Mouse (Mus musculus): ENCODE measurements at regions not wholly inside any gene's neighbourhood (a gene's known extent, or its start where the extent isn't known, plus 50 kb on each side); places are given as distances from the start of the nearest gene placed in this dataset.
"Not testable (repeated sequence)": the region's sequence is repeated elsewhere in the genome, so short reads cannot be mapped to it uniquely, and the experiment has no call there.

GRCm38 (mm10) chr4:53261556-53262140, 102.0 kb upstream of the Abca1 start:
- H3K79me2 ChIP-seq (ENCODE audit: inconsistent target), result no peaks in the 10 kb centered on the region
- 79% methylated on average over 6 of the region's 6 CpGs for WGBS (ENCODE audit: missing documents)
- H3K4me3 ChIP-seq (ENCODE audit: inconsistent target), result no peak overlapping the region
- H3K27ac ChIP-seq, result no peak overlapping the region
- H3K36me3 ChIP-seq (ENCODE audit: inconsistent target), result no peaks in the 10 kb centered on the region

GRCm38 (mm10) chr4:53258975-53259374, 99.3 kb upstream of the Abca1 start:
- WGBS (ENCODE audit: missing documents), result 95% methylated on average over 6 of the region's 6 CpGs
- no peaks in the 10 kb centered on the region for H3K36me3 ChIP-seq (ENCODE audit: inconsistent target)
- H3K4me3 ChIP-seq (ENCODE audit: inconsistent target), result no peak overlapping the region
- no peaks in the 10 kb centered on the region for H3K79me2 ChIP-seq (ENCODE audit: inconsistent target)
- H3K27ac ChIP-seq, result no peak overlapping the region

DNA sequence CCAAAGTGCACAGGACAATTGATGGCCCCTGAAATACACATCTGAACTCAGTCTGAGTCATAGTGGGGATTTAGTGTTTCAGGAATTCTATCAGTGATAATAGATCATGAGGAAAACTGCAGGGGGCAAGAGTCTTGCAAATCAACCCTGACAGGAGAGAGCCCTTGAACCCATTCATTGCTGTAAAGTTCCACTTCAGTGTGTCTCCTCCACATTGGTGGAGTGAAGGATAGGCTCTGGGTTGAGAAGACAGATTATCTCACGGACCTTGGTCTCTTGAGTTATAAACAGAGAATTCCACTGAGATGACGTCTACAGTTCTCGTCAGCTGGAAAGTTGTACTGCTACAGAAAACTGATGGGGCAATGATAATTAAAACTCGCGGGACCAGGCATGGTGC, 97.3 kb upstream of the Abca1 start:
- no peak overlapping the region for H3K4me3 ChIP-seq (ENCODE audit: inconsistent target)
- no peak overlapping the region for H3K27ac ChIP-seq
- no peaks in the 10 kb centered on the region for H3K36me3 ChIP-seq (ENCODE audit: inconsistent target)
- H3K79me2 ChIP-seq (ENCODE audit: inconsistent target), result no peaks in the 10 kb centered on the region
- WGBS (ENCODE audit: missing documents), result 97% methylated on average over 5 of the region's 5 CpGs

- no peak overlapping the region for H3K27ac ChIP-seq
- WGBS (ENCODE audit: missing documents), result 93% methylated on average over 6 of the region's 6 CpGs
- no peak overlapping the region for H3K4me3 ChIP-seq (ENCODE audit: inconsistent target)
- no peaks in the 10 kb centered on the region for H3K79me2 ChIP-seq (ENCODE audit: inconsistent target)
- H3K36me3 ChIP-seq (ENCODE audit: inconsistent target), result no peaks in the 10 kb centered on the region
Measured at GRCm38 (mm10) chr4:53254483-53254882, 94.8 kb upstream of the Abca1 start.

DNA sequence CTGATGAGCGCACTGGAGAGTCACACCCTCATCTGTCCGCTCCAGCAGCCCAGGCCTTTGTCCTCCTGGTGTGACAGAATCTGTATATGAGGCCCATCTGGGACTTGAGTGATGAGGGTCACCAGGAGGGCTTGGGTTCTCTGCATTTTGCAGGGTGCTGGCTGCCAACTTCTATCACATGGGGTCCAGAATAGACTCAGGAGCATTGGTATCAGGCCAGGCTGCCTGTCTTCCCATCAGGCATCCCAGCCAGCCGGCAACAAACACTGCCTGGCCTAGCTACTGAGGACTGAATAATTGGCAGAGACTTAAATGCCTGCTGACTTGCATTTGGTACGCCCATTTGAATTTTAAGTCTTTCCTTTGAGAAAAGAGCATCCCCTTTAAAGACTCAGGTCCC, 94.0 kb upstream of the Abca1 start:
- Histone ChIP-seq H3K79me2 (ENCODE audit: inconsistent target) (no peaks in the 10 kb centered on the region), H3K36me3 (ENCODE audit: inconsistent target) (no peaks in the 10 kb centered on the region), H3K27ac (no peak overlapping the region), H3K4me3 (ENCODE audit: inconsistent target) (no peak overlapping the region)
- 100% methylated on average over 4 of the region's 4 CpGs for WGBS (ENCODE audit: missing documents)

GRCm38 (mm10) chr4:53250325-53250724, 90.6 kb upstream of the Abca1 start:
- Histone ChIP-seq H3K79me2 (ENCODE audit: inconsistent target) (no peaks in the 10 kb centered on the region), H3K4me3 (ENCODE audit: inconsistent target) (no peak overlapping the region), H3K36me3 (ENCODE audit: inconsistent target) (no peaks in the 10 kb centered on the region), H3K27ac (no peak overlapping the region)
- WGBS (ENCODE audit: missing documents), result 91% methylated on average over 3 of the region's 3 CpGs

DNA sequence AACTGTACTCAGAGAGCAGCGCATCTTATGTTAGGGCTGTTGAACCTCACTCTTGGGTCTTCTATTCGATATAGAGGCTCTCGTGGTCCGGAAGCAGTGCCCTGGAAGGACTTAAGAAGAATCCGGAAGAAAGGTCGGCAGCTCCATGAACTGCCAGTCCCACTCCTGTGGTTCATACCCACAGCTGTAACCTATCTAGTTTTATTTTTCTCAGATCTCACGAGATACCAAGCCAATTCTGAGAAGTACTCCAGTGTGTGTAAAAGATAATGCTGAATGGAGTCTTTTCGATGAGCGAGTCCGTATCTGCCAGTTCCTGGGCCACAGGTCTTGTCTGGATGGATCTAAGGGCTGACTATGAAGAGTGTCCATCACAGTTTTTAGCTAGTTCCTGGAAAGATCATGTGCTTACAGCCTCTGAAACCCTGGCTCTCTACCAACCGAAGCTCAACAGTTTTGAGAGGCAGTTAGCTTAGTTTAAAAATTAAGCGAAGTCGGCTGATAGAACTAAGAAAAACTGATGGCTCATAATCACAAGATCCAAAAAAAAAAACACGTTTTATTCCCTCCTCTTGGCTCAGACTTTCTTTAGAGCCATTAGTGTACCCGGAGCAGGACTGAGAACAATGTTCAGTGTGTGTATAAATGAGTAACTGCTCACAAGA, 86.5 kb upstream of the Abca1 start:
- Histone ChIP-seq H3K36me3 (ENCODE audit: inconsistent target) (no peaks in the 10 kb centered on the region), H3K79me2 (ENCODE audit: inconsistent target) (no peaks in the 10 kb centered on the region), H3K4me3 (ENCODE audit: inconsistent target) (no peak overlapping the region), H3K27ac (0 out of 2 replicates have a peak overlapping the region, but pooled peaks have one; percentile 15)
- 91% methylated on average over 15 of the region's 15 CpGs for WGBS (ENCODE audit: missing documents)

GRCm38 (mm10) chr4:53245553-53245952, 85.9 kb upstream of the Abca1 start:
- Histone ChIP-seq H3K79me2 (ENCODE audit: inconsistent target) (no peaks in the 10 kb centered on the region), H3K27ac (no peak overlapping the region), H3K36me3 (ENCODE audit: inconsistent target) (no peaks in the 10 kb centered on the region), H3K4me3 (ENCODE audit: inconsistent target) (no peak overlapping the region)
- 99% methylated on average over 4 of the region's 4 CpGs for WGBS (ENCODE audit: missing documents)

DNA sequence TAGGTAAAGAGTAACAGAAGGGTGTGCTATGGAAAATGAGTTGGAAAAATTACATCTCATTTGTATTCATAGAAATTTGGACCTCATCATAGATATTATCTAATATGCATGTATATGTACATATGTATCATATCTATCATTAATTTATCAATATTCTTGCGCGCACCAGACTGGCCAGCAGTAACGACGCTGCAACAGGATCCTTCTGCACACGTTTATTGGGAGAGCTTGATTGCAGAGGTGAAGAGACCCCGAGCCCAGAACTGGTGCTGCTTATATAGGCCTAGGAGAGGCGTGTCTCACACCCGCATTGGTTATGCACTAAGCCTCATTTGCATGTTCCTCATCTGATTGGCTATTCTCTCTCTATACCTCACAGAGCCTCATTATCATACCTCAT, 83.8 kb upstream of the Abca1 start:
- not testable (repeated sequence) for H3K36me3 ChIP-seq (ENCODE audit: inconsistent target); H3K27ac ChIP-seq; H3K79me2 ChIP-seq (ENCODE audit: inconsistent target); H3K4me3 ChIP-seq (ENCODE audit: inconsistent target)
- WGBS (ENCODE audit: missing documents), result 93% methylated on average over 3 of the region's 8 CpGs

DNA sequence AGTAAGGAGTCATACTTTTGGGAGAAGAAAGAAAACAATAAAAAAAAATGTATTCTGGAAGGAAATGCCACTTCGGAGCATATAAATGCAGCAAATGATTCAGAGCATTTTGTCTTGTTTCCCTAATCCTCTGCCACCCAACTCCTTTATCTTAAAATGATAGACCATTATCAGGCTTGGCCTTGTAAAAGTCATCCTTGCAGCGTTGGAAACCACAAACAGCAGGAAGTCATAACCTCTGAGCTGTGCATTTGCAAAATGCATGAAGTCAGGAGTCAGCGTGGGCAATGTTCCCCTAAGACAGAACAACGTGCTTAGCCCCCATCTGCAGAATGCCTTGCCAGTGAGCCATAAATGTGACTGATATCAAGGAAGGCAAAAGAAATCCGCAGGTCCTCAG, 80.2 kb upstream of the Abca1 start:
- Histone ChIP-seq H3K27ac (peak overlapping the region; percentile 80), H3K4me3 (ENCODE audit: inconsistent target) (no peak overlapping the region), H3K36me3 (ENCODE audit: inconsistent target) (no peaks in the 10 kb centered on the region), H3K79me2 (ENCODE audit: inconsistent target) (no peaks in the 10 kb centered on the region)
- 4% methylated on average over 5 of the region's 5 CpGs for WGBS (ENCODE audit: missing documents)

GRCm38 (mm10) chr4:53238314-53239259, 78.9 kb upstream of the Abca1 start:
- H3K27ac ChIP-seq, result peak overlapping the region; percentile 80
- no peak overlapping the region for H3K4me3 ChIP-seq (ENCODE audit: inconsistent target)
- WGBS (ENCODE audit: missing documents), result 75% methylated on average over 14 of the region's 14 CpGs

DNA sequence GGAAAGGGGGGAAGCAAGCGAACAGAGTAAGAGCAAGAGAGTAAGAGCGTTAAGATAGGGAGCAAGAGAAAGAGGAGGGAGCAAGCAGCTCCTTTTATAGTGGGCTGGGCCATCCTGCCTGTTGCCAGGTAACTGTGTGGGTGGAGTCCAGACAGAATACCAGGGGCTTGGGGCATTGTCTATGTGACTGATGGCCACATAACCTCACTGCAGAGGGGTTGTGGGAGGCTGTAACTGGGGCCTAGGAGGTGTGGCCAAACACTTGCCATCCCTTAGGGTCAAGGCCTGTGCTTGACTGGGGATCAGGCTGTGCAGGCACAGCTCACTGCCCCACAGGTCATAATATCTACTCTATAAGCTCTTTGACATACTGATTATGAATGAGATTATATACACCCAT, 76.2 kb upstream of the Abca1 start:
- H3K27ac ChIP-seq, result no peak overlapping the region
- no peak overlapping the region for H3K4me3 ChIP-seq (ENCODE audit: inconsistent target)
- no peaks in the 10 kb centered on the region for H3K79me2 ChIP-seq (ENCODE audit: inconsistent target)
- WGBS (ENCODE audit: missing documents), result 95% methylated on average over 2 of the region's 2 CpGs
- H3K36me3 ChIP-seq (ENCODE audit: inconsistent target), result no peaks in the 10 kb centered on the region

More at GRCm38 (mm10) chr4:53238314-53239259, 78.9 kb upstream of the Abca1 start:
- H3K79me2 ChIP-seq (ENCODE audit: inconsistent target), result no peaks in the 10 kb centered on the region
- no peaks in the 10 kb centered on the region for H3K36me3 ChIP-seq (ENCODE audit: inconsistent target)

- Histone ChIP-seq H3K27ac (no peak overlapping the region), H3K36me3 (ENCODE audit: inconsistent target) (no peaks in the 10 kb centered on the region)
- 58% methylated on average over 3 of the region's 3 CpGs for WGBS (ENCODE audit: missing documents)
Measured at GRCm38 (mm10) chr4:53232436-53232835, 72.7 kb upstream of the Abca1 start.

GRCm38 (mm10) chr4:53231867-53232266, 72.2 kb upstream of the Abca1 start:
- H3K79me2 ChIP-seq (ENCODE audit: inconsistent target), result no peaks in the 10 kb centered on the region
- peak overlapping the region; percentile 51 for H3K27ac ChIP-seq
- 99% methylated on average over 4 of the region's 4 CpGs for WGBS (ENCODE audit: missing documents)

More at GRCm38 (mm10) chr4:53232436-53232835, 72.7 kb upstream of the Abca1 start:
- H3K4me3 ChIP-seq (ENCODE audit: inconsistent target), result no peak overlapping the region
- H3K79me2 ChIP-seq (ENCODE audit: inconsistent target), result no peaks in the 10 kb centered on the region

GRCm38 (mm10) chr4:53231046-53231445, 71.4 kb upstream of the Abca1 start:
- Histone ChIP-seq H3K27ac (peak overlapping the region; percentile 51), H3K79me2 (ENCODE audit: inconsistent target) (no peaks in the 10 kb centered on the region), H3K36me3 (ENCODE audit: inconsistent target) (no peaks in the 10 kb centered on the region), H3K4me3 (ENCODE audit: inconsistent target) (no peak overlapping the region)
- WGBS (ENCODE audit: missing documents), result 54% methylated on average over 2 of the region's 2 CpGs

More at GRCm38 (mm10) chr4:53231867-53232266, 72.2 kb upstream of the Abca1 start:
- Histone ChIP-seq H3K36me3 (ENCODE audit: inconsistent target) (no peaks in the 10 kb centered on the region), H3K4me3 (ENCODE audit: inconsistent target) (no peak overlapping the region)

All from macrophage (primary cell).